Mouse (Mus musculus) hindlimb bud, embryonic 11.5 days (tissue): ENCODE data around the gene Klri1.
"Not testable (repeated sequence)": the region's sequence is repeated elsewhere in the genome, so short reads cannot be mapped to it uniquely, and the experiment has no call there.

Experiments
- DNase-seq: peaks from one replicate; pipeline ENCODE4 v3.0.0-alpha.2; 2012; ENCODE audit warnings: low read depth, low spot score; ENCODE audit errors: extremely low spot score

The Klri1 gene

GRCm38 (mm10) chr6:129717032-129717431, at the start of gene Klri1:
TSS of gene Klri1 (minus strand) at chr6:129717132.
- DNase-seq: no peak

DNA sequence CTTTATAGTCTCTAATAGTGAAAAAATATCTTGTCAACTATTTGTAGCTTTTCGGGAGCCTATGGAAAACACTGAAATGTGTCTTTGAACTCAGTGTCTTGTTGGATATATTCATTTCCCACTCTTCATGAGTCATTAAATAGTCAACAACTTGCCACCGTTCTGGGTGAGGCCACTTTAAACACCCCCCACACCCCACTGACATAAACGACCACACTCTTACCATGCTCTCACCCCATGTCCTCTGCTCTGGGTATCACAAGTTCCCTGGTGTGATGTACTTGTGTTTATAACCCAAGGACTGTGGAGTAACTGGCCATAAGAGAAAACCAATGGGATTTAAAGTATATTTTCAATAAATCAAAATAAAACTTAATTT, 30.7 kb upstream of the Klri1 start:
- no peak for DNase-seq

- DNase-seq: no peak
These were observed 30.2 kb upstream of the Klri1 start for GRCm38 (mm10) chr6:129747016-129747653.

DNA sequence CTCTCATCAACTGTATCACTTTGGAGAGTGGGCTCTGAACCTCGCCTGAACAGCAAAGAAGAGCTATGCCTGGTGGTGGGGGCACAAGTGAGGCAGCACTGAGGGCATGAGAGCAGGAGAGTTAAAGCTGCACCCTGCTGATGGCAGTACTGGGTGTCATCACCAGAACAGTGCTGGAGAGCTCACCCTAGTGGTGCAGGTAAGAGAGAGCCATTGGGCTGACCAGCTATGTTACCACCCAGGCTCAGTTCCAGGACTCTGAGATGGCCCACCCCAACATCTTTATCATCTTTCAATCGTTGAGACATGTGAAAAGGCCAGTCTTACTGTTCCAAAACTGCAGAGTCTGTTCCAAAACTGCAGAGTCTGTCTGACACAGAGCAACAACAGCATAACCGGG, 29.2 kb upstream of the Klri1 start:
- DNase-seq: no peak

DNA sequence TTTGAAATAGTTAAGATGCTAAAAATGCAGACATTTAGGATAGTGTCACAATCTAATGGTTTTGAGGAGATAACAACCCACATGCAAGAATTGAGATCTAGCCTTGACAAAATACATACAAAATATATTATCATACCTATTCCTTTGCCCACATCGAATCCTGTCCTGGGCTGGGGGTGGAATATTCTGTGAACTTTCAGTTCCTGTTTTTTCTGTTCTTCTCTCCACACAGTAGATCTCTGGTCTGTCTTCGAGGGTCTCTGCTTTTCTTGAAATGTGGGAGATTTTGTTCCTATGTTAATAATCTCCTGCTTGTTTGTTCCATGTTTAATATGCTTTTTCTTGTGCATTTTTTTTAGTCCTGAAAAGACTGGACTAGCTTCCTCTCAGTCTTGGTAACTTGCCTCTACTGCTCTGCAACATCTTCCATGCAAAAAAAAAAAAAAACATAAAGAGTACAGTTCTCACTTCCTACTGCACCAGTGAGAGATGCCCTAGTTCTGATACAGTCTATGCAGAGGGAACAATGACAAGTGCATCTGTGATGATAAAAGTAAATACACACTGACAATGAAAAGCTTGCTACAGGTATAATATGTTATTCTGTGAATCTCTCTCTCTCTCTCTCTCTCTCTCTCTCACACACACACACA, 23.3 kb upstream of the Klri1 start, which contains the start of gene Klri2:
Gene Klri2, minus strand, starts transcription at position 416 of the 653 bp plus-strand sequence.
- no peak for DNase-seq

DNA sequence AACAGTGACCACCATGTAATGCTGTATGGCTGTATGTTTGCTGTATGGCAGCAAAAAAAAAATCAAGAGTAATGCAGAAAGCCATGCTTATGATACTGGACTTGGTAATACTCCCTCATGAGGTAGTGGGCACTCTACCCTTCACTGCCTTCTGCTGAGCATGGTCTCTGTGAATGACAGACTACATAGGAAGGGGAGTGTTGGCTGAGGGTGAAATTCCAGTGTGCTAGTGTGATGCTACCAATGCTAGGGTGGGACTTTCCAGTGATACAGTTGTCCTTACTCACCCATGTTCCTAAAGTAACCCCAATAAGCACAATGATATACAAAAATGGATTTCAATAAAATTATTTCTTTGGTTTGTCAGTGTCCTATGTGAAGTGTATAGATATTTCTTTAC, 19.5 kb upstream of the Klri1 start:
- no peak for DNase-seq

DNA sequence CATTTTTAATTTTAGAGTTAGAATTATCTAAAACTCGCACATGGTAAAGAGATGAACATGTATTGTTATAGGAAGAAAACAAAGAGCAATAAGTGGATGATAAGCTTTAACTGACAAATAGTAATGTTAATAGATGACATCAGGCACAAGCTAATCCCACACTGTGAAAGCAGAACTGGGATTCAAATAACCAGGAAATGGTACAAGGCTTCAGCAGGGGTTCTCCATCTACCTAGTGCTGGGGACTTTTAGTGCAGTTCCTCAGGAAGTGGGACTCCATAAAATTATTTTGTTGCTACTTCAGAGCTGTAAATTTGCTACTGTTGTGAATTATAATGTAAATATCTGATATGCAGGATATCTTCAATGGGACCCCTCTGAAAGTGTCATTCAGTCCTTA, 10.3 kb upstream of the Klri1 start:
- no peak for DNase-seq

GRCm38 (mm10) chr6:129721390-129721789, 4.5 kb upstream of the Klri1 start:
- no peak for DNase-seq

DNA sequence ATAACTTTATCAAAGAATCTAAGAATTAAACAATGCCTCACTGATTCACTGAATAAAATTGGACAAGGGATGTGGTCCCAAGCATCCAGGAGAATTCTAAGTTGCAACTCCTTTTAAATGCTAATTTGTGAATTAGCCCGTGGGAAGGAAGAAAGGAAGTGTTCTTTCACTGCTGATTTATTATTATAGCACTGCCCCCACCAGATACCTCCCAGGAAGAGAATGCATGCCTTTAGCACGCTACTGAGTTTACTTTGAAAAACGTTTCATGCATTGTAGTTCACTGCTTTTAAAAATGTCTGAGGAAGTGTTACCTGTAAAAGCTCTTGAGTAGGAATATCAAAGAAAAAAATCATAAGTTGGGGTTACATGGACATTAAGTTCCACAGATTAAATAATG, 3.6 kb upstream of the Klri1 start:
- DNase-seq: no peak

DNA sequence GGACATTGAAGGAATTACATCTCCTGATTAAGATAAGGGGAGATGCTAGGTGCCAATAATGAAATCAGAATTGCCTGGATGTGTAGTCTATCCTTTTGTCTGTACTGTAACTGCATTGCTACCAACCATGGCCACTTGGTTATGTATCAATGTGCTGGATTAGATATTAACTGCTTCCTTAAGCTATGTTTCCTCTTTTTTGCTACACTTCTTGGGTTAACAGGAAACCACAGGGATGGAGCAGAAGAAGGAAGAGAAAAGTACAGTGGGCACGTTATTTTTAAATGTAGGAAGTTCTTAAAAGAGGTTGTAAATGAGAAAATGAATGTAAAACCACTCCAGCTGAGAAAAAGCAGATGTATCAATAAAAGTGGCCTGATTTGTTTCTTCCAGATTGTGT, 3.4 kb downstream of the Klri1 start:
- DNase-seq: no peak

DNA sequence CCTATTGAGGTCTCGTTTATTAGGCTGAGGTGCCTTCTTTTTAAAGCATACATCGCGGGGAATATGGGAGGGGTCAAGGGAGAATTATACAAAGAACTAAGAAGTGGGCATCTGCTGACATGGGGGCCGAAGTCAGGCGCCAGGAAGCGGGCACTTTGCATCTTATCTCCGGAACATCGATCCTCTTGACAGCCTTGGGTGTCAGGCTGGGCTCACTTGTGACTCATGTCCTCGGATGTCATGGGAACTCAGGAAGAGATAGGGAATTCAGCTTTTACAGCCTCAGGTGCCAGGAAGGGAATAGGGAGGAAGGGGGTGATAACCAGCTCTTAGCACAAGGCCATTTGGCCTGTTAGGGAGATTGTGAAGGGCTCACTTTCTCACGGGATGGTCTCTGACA, 25.5 kb downstream of the Klri1 start:
- not testable (repeated sequence) for DNase-seq

DNA sequence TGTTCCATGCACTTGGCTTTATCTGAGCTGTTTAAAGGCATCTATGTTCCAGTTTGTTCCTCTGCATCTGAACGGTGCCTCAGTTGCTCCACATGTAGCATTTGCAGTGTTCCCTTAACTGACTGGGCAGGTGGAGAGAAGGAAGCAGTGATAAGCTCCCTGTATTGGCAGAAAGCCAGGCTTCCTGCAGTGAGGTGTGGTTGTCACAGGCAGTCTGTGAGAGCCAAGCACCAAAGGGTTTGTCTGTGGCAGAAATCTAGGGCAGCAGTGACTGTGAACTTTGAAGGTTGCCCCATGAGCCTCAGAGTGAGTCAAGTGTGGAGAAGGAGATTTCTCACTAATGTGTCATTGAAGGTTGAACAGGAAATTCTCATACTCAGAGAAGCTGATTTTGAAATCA, 36.6 kb downstream of the Klri1 start:
- no peak for DNase-seq

DNA sequence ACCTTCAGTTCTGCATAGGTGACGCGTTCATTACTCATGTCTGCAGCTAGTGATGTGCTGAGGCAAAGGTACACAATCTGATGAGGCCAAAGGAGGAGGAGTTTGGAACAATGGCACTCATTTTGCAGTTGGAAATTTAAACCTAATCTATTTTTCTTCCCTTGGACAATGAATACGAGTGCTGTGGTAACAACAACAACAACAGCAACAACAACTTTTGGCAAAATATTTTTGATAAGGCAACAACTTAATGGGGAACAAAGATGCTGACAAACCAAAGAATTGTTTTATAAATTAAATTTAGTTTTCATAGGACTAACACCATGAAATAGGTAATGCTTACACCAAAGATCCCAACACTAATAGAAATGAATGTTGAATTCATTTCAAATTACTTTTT, 38.1 kb downstream of the Klri1 start, which contains the start of gene Klrc1:
Gene Klrc1, minus strand, starts transcription at position 101 of the 400 bp plus-strand sequence.
- no peak for DNase-seq

DNA sequence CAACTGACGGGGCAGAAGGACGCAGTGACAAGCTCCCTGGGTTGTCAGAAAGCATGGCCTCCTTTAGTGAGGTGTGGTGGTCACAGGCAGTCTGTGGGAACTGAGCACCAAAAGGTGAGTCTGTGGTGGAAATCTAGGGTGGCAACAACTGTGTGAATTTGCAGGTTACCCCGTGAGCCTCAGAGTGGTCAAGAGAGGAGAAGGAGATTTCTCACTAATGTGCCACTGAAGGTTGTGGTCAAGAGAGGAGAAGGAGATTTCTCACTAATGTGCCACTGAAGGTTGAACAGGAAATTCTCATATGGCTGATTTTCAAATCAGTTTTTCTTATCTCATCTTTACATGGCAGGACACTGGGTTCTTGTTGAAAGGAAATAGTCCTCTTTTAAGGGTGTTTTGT, 55.6 kb downstream of the Klri1 start:
- not testable (repeated sequence) for DNase-seq

DNA sequence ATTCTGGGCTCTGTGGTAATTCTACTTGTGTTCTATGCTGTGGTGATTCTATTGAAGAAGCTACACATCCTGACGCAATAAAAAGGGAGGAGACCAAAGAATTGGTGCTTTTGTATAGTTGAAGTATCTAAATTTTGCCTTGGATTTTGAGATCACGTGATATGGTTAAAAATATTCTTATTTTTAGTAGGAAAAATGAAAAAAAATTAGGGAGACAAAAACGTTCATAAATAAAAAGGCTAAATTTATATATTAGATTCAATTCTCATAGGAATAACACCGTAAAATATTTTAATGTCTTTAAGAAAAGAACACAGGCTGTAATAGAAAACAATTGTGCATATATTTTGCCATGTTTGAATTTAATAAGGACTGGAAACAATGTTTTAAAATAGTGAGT, 56.3 kb downstream of the Klri1 start, which contains the start of gene Klrc2:
Gene Klrc2, minus strand, starts transcription at position 101 of the 400 bp plus-strand sequence.
- DNase-seq: not testable (repeated sequence)
